Mouse (Mus musculus) G1E (cell line): Measurements from ENCODE around the gene Sh3tc1.

ENCODE experiments used
- CTCF ChIP-seq: IDR thresholded peaks from 2 replicates; pipeline ENCODE4 v1.5.1; 2012; ENCODE audit warnings: low read depth, low read length, inconsistent platforms, mixed read lengths
- GATA1 ChIP-seq: IDR thresholded peaks from 2 replicates; pipeline ENCODE4 v1.6.1; 2012; ENCODE audit warnings: borderline replicate concordance, low read length, inconsistent platforms, mixed read lengths
- GATA2 ChIP-seq: IDR thresholded peaks from 2 replicates; pipeline ENCODE4 v1.6.1; 2012; ENCODE audit warnings: low read depth, low read length, inconsistent platforms, borderline replicate concordance
- TAL1 ChIP-seq: conservative IDR thresholded peaks from 2 replicates; pipeline ENCODE4 v1.6.1; 2012; ENCODE audit warnings: low read depth, low read length, inconsistent platforms, mixed read lengths

GRCm38 (mm10) chr5:35774137-35774424 lies 34.3 kb upstream of the Sh3tc1 start:
- TF ChIP-seq CTCF (no peak), TAL1 (no peak), GATA1 (no peak), GATA2 (no peak)
